Mouse (Mus musculus) lung, embryonic 15.5 days (tissue): ENCODE data around the gene Terf2ip. TPM values are rescaled to one million over a fixed set of nuclear protein-coding genes. Genes with fewer than 3 reads are reported as not detected.

Experiments
- ATAC-seq: fragments of 200-750 bp; cut with Nextera tagmentation; 2 replicates; pipeline ENCODE4 v1.8.0; 2017; ENCODE audit warnings: moderate number of reproducible peaks, borderline replicate concordance; ENCODE audit not compliant: low FRiP score, low TSS enrichment; ENCODE audit errors: extremely low read depth
- H3K27ac ChIP-seq: fragments of 300-500 bp; sonication (generic); 2 replicates; pipeline ENCODE4 v1.5.1; 2015; ENCODE audit warnings: moderate library complexity, mild to moderate bottlenecking, inconsistent platforms
- H3K27me3 ChIP-seq: fragments of 300-500 bp; sonication (generic); 2 replicates; pipeline ENCODE4 v1.6.1; 2015; ENCODE audit warnings: inconsistent platforms
- H3K36me3 ChIP-seq: fragments of 300-500 bp; sonication (generic); 2 replicates; pipeline ENCODE4 v1.6.1; 2015; ENCODE audit warnings: inconsistent platforms
- H3K4me1 ChIP-seq: fragments of 300-500 bp; sonication (generic); 2 replicates; pipeline ENCODE4 v1.6.1; 2015; ENCODE audit warnings: inconsistent platforms
- H3K4me2 ChIP-seq: fragments of 300-500 bp; sonication (generic); 2 replicates; pipeline ENCODE4 v1.6.1; 2015; ENCODE audit warnings: inconsistent platforms, mild to moderate bottlenecking, moderate library complexity
- H3K4me3 ChIP-seq: fragments of 300-500 bp; sonication (generic); 2 replicates; pipeline ENCODE4 v1.5.1; 2015; ENCODE audit warnings: mild to moderate bottlenecking, inconsistent platforms
- H3K9ac ChIP-seq: fragments of 300-500 bp; sonication (generic); 2 replicates; pipeline ENCODE4 v1.6.1; 2015; ENCODE audit warnings: inconsistent platforms
- H3K9me3 ChIP-seq: fragments of 300-500 bp; sonication (generic); 2 replicates; pipeline ENCODE4 v1.6.1; 2016; ENCODE audit warnings: inconsistent platforms
- WGBS: fragments of 180-500 bp; shearing (Covaris S2); methylation state at CpG from one replicate; pipeline ENCODE4 v1.1.7; 2015; 5-methylcytosine and 5-hydroxymethylcytosine counted together
- polyA plus RNA-seq: library from polyadenylated mRNA; unstranded; fragments of >200 nt; fragmentation: Nextera tagmentation; extraction: Ambion mirVana; gene quantifications from 2 replicates; pipeline ENCODE4 v1.2.1, GENCODE M21; 2015

Gene Terf2ip
- polyA plus RNA-seq, 1 experiment from 2014 or later, result 23.7 TPM

DNA sequence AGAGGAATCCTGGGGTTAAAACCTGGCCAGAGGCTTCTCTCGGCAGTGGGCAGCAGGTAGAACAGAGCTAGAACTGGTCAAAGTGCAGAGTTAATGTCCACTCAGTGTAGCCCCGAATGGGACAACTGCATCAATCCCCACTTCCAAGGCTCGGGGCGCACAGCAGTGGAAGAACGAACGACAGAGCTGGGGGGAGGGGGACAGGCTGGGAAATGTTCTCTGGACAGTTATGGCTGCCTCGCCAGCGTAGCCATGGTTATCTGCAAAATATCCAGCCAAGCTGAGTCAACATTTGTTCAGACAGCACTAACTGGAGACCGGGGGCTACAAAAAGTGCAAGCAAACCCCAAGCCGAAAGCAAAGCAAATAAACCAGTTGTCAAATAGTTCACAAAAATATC lies 33.1 kb upstream of the Terf2ip start:
- no peak for ATAC-seq
- H3K9ac ChIP-seq, result no peak overlapping the region
- no peaks in the 10 kb centered on the region for H3K4me1 ChIP-seq
- H3K36me3 ChIP-seq, result peaks cover 41% of the 10 kb centered on the region
- no peaks in the 10 kb centered on the region for H3K9me3 ChIP-seq
- WGBS, result 63% methylated on average over 10 of the region's 10 CpGs
- no peak overlapping the region for H3K4me2 ChIP-seq
- H3K27me3 ChIP-seq, result no peaks in the 10 kb centered on the region
- H3K4me3 ChIP-seq, result no peak overlapping the region
- H3K27ac ChIP-seq, result no peak overlapping the region

DNA sequence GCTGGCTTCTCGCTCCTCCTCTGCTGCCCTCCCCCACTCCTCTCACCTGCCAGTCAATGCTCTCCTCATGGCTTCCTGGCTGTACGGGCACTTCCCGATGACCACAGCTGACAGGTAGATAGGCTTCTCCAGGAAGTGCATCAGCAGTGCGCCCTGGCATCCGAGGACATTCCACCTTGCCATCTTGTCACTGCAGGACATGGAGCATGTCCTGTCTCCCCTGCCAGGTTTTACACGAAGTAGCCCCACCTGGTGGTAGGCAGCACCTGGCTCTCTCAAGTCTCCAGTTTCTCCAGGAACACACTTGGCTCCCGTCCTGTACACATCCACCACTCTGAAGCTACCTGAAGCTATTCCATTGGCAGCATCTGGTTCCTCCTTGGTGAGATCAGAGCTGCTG lies 29.1 kb upstream of the Terf2ip start:
- no peak overlapping the region for H3K4me2 ChIP-seq
- H3K27me3 ChIP-seq, result no peaks in the 10 kb centered on the region
- no peak overlapping the region for H3K9ac ChIP-seq
- H3K4me3 ChIP-seq, result no peak overlapping the region
- H3K27ac ChIP-seq, result no peak overlapping the region
- H3K9me3 ChIP-seq, result no peaks in the 10 kb centered on the region
- peaks cover 32% of the 10 kb centered on the region for H3K36me3 ChIP-seq
- ATAC-seq, result no peak
- H3K4me1 ChIP-seq, result no peaks in the 10 kb centered on the region
- 69% methylated on average over 7 of the region's 7 CpGs for WGBS

- no peaks in the 10 kb centered on the region for H3K4me1 ChIP-seq
- H3K36me3 ChIP-seq, result peaks cover 35% of the 10 kb centered on the region
- ATAC-seq, result no peak
- H3K4me3 ChIP-seq, result no peak overlapping the region
- 64% methylated on average over 10 of the region's 10 CpGs for WGBS
- no peak overlapping the region for H3K27ac ChIP-seq
- H3K4me2 ChIP-seq, result no peak overlapping the region
- no peak overlapping the region for H3K9ac ChIP-seq
- H3K9me3 ChIP-seq, result no peaks in the 10 kb centered on the region
- no peaks in the 10 kb centered on the region for H3K27me3 ChIP-seq
These were observed 26.7 kb upstream of the Terf2ip start for GRCm38 (mm10) chr8:111984511-111984910.

DNA sequence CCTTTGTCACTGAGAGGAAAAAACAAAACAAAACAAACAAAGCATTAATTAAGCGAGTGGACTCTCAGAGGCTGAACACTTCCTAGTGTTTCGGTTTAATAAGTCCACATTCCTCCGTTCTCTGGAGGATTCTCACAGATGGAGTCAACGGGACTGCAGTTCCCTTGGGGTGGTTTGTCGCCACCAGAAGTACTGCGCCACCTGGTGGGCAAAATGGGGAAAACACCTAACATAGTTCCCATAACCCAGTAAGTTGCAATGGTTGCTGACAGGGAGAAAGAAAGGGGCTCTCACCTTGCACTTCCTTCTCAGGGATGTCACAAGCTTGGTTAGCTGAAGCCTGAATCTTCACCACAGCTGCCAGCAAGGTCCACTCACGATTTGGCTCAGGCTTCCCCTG lies 21.3 kb upstream of the Terf2ip start:
- H3K9me3 ChIP-seq, result no peaks in the 10 kb centered on the region
- WGBS, result 11% methylated on average over 7 of the region's 7 CpGs
- no peak overlapping the region for H3K9ac ChIP-seq
- H3K4me3 ChIP-seq, result no peak overlapping the region
- H3K27ac ChIP-seq, result no peak overlapping the region
- H3K4me2 ChIP-seq, result no peak overlapping the region
- H3K4me1 ChIP-seq, result peaks cover 8% of the 10 kb centered on the region
- H3K27me3 ChIP-seq, result no peaks in the 10 kb centered on the region
- no peak for ATAC-seq
- peaks cover 41% of the 10 kb centered on the region for H3K36me3 ChIP-seq

DNA sequence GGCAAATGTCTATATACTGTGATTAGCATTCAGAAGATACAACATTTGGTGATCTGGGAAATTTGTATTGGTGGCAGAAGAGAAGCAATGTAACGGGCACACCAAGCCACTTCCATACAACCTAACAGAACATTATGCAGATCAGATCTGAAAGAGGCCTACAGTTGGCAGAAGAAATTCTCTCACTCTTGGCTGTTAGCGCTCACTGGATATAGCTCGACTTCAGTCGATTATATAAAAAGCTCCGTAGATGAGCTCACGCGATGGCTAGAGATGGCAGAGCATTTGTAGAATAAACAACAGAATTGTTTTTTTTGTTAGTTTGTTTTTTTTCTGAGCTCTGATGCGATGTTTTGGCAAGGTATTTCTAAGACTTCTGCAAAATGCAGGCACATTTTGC lies 19.9 kb upstream of the Terf2ip start:
- no peak overlapping the region for H3K27ac ChIP-seq
- peaks cover 8% of the 10 kb centered on the region for H3K4me1 ChIP-seq
- no peak for ATAC-seq
- peak overlapping the region; percentile 89 for H3K9ac ChIP-seq
- H3K36me3 ChIP-seq, result peaks cover 40% of the 10 kb centered on the region
- H3K4me2 ChIP-seq, result peak overlapping the region; percentile 76
- WGBS, result 49% methylated on average over 8 of the region's 8 CpGs
- peak overlapping the region; percentile 93 for H3K4me3 ChIP-seq
- no peaks in the 10 kb centered on the region for H3K27me3 ChIP-seq
- H3K9me3 ChIP-seq, result no peaks in the 10 kb centered on the region

GRCm38 (mm10) chr8:111992013-111992702 lies 19.0 kb upstream of the Terf2ip start, which contains the start of gene Adat1:
Gene Adat1, minus strand, starts transcription at chr8:111992302.
- no peaks in the 10 kb centered on the region for H3K27me3 ChIP-seq
- peak within 1 kb of the TSS; percentile 76 for H3K4me2 ChIP-seq
- ATAC-seq, result peak; percentile 95
- WGBS, result 4% methylated on average over 33 of the region's 33 CpGs
- peak within 1 kb of the TSS; percentile 89 for H3K9ac ChIP-seq
- H3K4me3 ChIP-seq, result peak within 1 kb of the TSS; percentile 93
- H3K9me3 ChIP-seq, result no peaks in the 10 kb centered on the region
- H3K4me1 ChIP-seq, result peaks cover 8% of the 10 kb centered on the region
- H3K27ac ChIP-seq, result 0 out of 2 replicates have a peak within 1 kb of the TSS, but pooled peaks have one; percentile 15
- H3K36me3 ChIP-seq, result peaks cover 49% of the 10 kb centered on the region

- peaks cover 8% of the 10 kb centered on the region for H3K4me1 ChIP-seq
- H3K9me3 ChIP-seq, result no peaks in the 10 kb centered on the region
- H3K27me3 ChIP-seq, result no peaks in the 10 kb centered on the region
- H3K9ac ChIP-seq, result no peak overlapping the region
- H3K27ac ChIP-seq, result no peak overlapping the region
- peak overlapping the region; percentile 76 for H3K4me2 ChIP-seq
- WGBS, result 65% methylated on average over 3 of the region's 3 CpGs
- ATAC-seq, result no peak
- H3K36me3 ChIP-seq, result peaks cover 50% of the 10 kb centered on the region
- no peak overlapping the region; the same call in 1 of the 2 replicates for H3K4me3 ChIP-seq
These were observed 18.5 kb upstream of the Terf2ip start for GRCm38 (mm10) chr8:111992703-111993039.

GRCm38 (mm10) chr8:112004754-112005153 lies 6.4 kb upstream of the Terf2ip start:
- H3K4me2 ChIP-seq, result no peak overlapping the region
- H3K4me1 ChIP-seq, result peaks cover 2% of the 10 kb centered on the region; the same call in 1 of the 2 replicates
- H3K27me3 ChIP-seq, result no peaks in the 10 kb centered on the region
- H3K36me3 ChIP-seq, result peaks cover 56% of the 10 kb centered on the region
- H3K9ac ChIP-seq, result no peak overlapping the region
- H3K4me3 ChIP-seq, result no peak overlapping the region
- H3K9me3 ChIP-seq, result no peaks in the 10 kb centered on the region
- no peak overlapping the region for H3K27ac ChIP-seq
- ATAC-seq, result no peak

- no peak for ATAC-seq
- H3K4me1 ChIP-seq, result peaks cover 10% of the 10 kb centered on the region
- H3K27me3 ChIP-seq, result no peaks in the 10 kb centered on the region
- no peak overlapping the region for H3K4me3 ChIP-seq
- H3K36me3 ChIP-seq, result peaks cover 47% of the 10 kb centered on the region
- no peak overlapping the region for H3K27ac ChIP-seq
- H3K9ac ChIP-seq, result no peak overlapping the region
- H3K4me2 ChIP-seq, result no peak overlapping the region
- 95% methylated on average over 6 of the region's 6 CpGs for WGBS
- no peaks in the 10 kb centered on the region for H3K9me3 ChIP-seq
These were observed 5.6 kb upstream of the Terf2ip start for GRCm38 (mm10) chr8:112005601-112006000.

- H3K27ac ChIP-seq, result no peak overlapping the region
- no peaks in the 10 kb centered on the region for H3K9me3 ChIP-seq
- H3K9ac ChIP-seq, result no peak overlapping the region
- ATAC-seq, result no peak
- peaks cover 15% of the 10 kb centered on the region for H3K4me1 ChIP-seq
- no peak overlapping the region for H3K4me3 ChIP-seq
- no peaks in the 10 kb centered on the region for H3K27me3 ChIP-seq
- no peak overlapping the region for H3K4me2 ChIP-seq
- peaks cover 27% of the 10 kb centered on the region for H3K36me3 ChIP-seq
- 91% methylated on average over 2 of the region's 2 CpGs for WGBS
These were observed 3.5 kb upstream of the Terf2ip start for GRCm38 (mm10) chr8:112007669-112008068.

- H3K4me2 ChIP-seq, result peak overlapping the region; percentile 90
- ATAC-seq, result no peak
- WGBS, result 88% methylated on average over 7 of the region's 7 CpGs
- H3K27ac ChIP-seq, result no peak overlapping the region
- H3K4me1 ChIP-seq, result peaks cover 21% of the 10 kb centered on the region
- no peak overlapping the region for H3K9ac ChIP-seq
- H3K36me3 ChIP-seq, result peaks cover 10% of the 10 kb centered on the region
- H3K4me3 ChIP-seq, result peak overlapping the region; percentile 99
- H3K9me3 ChIP-seq, result no peaks in the 10 kb centered on the region
- H3K27me3 ChIP-seq, result no peaks in the 10 kb centered on the region
These were observed 1.6 kb upstream of the Terf2ip start for GRCm38 (mm10) chr8:112009558-112009957.

DNA sequence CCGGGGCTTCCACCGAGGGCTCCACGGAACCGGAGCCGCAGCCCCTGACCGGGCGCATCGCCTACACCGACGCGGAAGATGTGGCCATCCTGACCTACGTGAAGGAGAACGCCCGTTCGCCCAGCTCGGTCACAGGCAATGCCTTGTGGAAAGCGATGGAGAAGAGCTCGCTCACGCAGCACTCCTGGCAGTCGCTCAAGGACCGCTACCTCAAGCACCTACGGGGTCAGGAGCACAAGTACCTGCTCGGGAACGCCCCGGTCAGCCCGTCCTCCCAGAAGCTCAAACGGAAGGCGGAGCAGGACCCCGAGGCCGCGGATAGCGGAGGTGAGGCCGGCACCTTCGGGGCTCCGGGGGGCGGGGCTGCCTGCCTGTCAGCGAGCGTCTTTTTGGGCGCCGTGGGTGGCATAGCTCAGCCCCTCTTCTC lies 631 bp downstream of the Terf2ip start:
- H3K27me3 ChIP-seq, result no peaks in the 10 kb centered on the region
- H3K9me3 ChIP-seq, result no peaks in the 10 kb centered on the region
- peaks cover 21% of the 10 kb centered on the region for H3K4me1 ChIP-seq
- H3K4me2 ChIP-seq, result peak overlapping the region; percentile 90
- H3K4me3 ChIP-seq, result peak overlapping the region; percentile 99
- peaks cover 16% of the 10 kb centered on the region; the same call in 1 of the 2 replicates for H3K36me3 ChIP-seq
- WGBS, result under 1% methylated on average over 40 of the region's 40 CpGs
- H3K9ac ChIP-seq, result peak overlapping the region; percentile 88
- H3K27ac ChIP-seq, result peak overlapping the region; percentile 86
- peak; percentile 52 for ATAC-seq
